In genomic region chr8:10153611-10154438, GRCm38 (mm10) we compare ENCODE assay signal across 8 mouse cellular contexts. TPM values are rescaled to one million over a fixed set of nuclear protein-coding genes. Genes with fewer than 3 reads are reported as not detected.
DNase-seq lines count a peak whose midpoint lies in the region; ATAC-seq and TF ChIP-seq lines count a peak whose summit lies in the region.

Gene Myo16, plus strand, starts transcription at chr8:10153911.

- H3K9ac ChIP-seq in heart, embryonic 11.5 days (ENCODE audit: low read depth, low read length) = peak within 1 kb of the TSS; percentile 69
- peak within 1 kb of the TSS; percentile 77 for H3K9ac ChIP-seq in forebrain, embryonic 14.5 days (ENCODE audit: low read length)

- peaks cover 31% of the 10 kb centered on the region for H3K27me3 ChIP-seq in heart, embryonic 11.5 days (ENCODE audit: control insufficient read depth, insufficient read depth, low read length)
- no peaks in the 10 kb centered on the region for H3K27me3 ChIP-seq in forebrain, embryonic 14.5 days (replicated peaks; ENCODE audit: control insufficient read depth, insufficient read depth, low read length)
- H3K27me3 ChIP-seq in midbrain, embryonic 10.5 days (ENCODE audit: low read depth, poor library complexity, severe bottlenecking) = peaks cover 35% of the 10 kb centered on the region

- peaks cover 2% of the 10 kb centered on the region; the same call in 1 of the 2 replicates for H3K4me1 ChIP-seq in heart, embryonic 11.5 days (ENCODE audit: control insufficient read depth, insufficient read depth, low read length)
- peaks cover 9% of the 10 kb centered on the region; the same call in 1 of the 2 replicates for H3K4me1 ChIP-seq in bone marrow macrophage, adult 2 months (ENCODE audit: control insufficient read depth, insufficient read depth, low read length)
- 0 out of 2 replicates have a peak, but pooled peaks cover 4% of the 10 kb centered on the region for H3K4me1 ChIP-seq in forebrain, embryonic 14.5 days (ENCODE audit: control insufficient read depth, insufficient read depth, low read length)
- H3K4me1 ChIP-seq in midbrain, embryonic 10.5 days = peaks cover 29% of the 10 kb centered on the region

- under 1% methylated on average over 61 of the region's 61 CpGs for WGBS in heart, embryonic 11.5 days (ENCODE audit: insufficient replicate concordance)
- under 1% methylated on average over 57 of the region's 61 CpGs for WGBS in forebrain, embryonic 14.5 days
- under 1% methylated on average over 58 of the region's 61 CpGs for WGBS in midbrain, embryonic 10.5 days

- TF ChIP-seq CTCF in bone marrow macrophage, adult 2 months (IDR thresholded peaks at IDR 0.05; ENCODE audit: low read depth, low read length) = no peak

- no peak for DNase-seq in heart, postnatal 36 days
- peak; percentile 75 for DNase-seq in forebrain, embryonic 14.5 days (ENCODE audit: low spot score)
- peak in 1 of 2 experiments; percentile 51 for DNase-seq in layer of hippocampus, postnatal 14 days (ENCODE audit: low spot score in 2 of 2)
- peak; percentile 70 for DNase-seq in midbrain, embryonic 10.5 days (ENCODE audit: low spot score)
- no peak for DNase-seq in ovary, adult 18-20 months (ENCODE audit: low spot score)

- H3K36me3 ChIP-seq in heart, embryonic 11.5 days (ENCODE audit: control insufficient read depth, insufficient read depth, low read length) = no peaks in the 10 kb centered on the region
- H3K36me3 ChIP-seq in forebrain, embryonic 14.5 days (ENCODE audit: control insufficient read depth, insufficient read depth, low read length) = no peaks in the 10 kb centered on the region
- no peaks in the 10 kb centered on the region for H3K36me3 ChIP-seq in midbrain, embryonic 10.5 days

- H3K9me3 ChIP-seq in heart, embryonic 11.5 days (replicated peaks; ENCODE audit: control insufficient read depth, low read length) = no peaks in the 10 kb centered on the region; the same call in 1 of the 2 replicates
- H3K9me3 ChIP-seq in forebrain, embryonic 14.5 days (replicated peaks; ENCODE audit: control insufficient read depth, low read length) = no peaks in the 10 kb centered on the region
- peaks cover 12% of the 10 kb centered on the region; the same call in 1 of the 2 replicates for H3K9me3 ChIP-seq in midbrain, embryonic 10.5 days (replicated peaks)

- H3K27ac ChIP-seq in heart, embryonic 11.5 days (ENCODE audit: low read depth, low read length) = no peak within 1 kb of the TSS
- H3K27ac ChIP-seq in bone marrow macrophage, adult 2 months (ENCODE audit: insufficient read depth, low read depth, low read length) = no peak within 1 kb of the TSS
- H3K27ac ChIP-seq in forebrain, embryonic 14.5 days (ENCODE audit: low read depth, low read length) = peak within 1 kb of the TSS; percentile 58
- peak within 1 kb of the TSS; percentile 91 for H3K27ac ChIP-seq in midbrain, embryonic 10.5 days (replicated peaks)

- no peak for TF ChIP-seq POLR2A in bone marrow macrophage, adult 2 months (IDR thresholded peaks at IDR 0.05; ENCODE audit: borderline replicate concordance, low read depth, low read length)

- peak within 1 kb of the TSS; percentile 96 for H3K4me2 ChIP-seq in heart, embryonic 11.5 days
- peak within 1 kb of the TSS; percentile 70 for H3K4me2 ChIP-seq in forebrain, embryonic 14.5 days (ENCODE audit: low read length)

- intact Hi-C loops in heart, postnatal 36 days (cut with DNase I) = no loop called here

- peak; percentile 46; the same call in 1 of the 2 replicates for ATAC-seq in heart, embryonic 11.5 days (replicated peaks; ENCODE audit: insufficient number of reproducible peaks, low FRiP score, low TSS enrichment)
- peak; percentile 90 for ATAC-seq in forebrain, embryonic 14.5 days
- ATAC-seq in activated CD4-positive, CD25-positive, alpha-beta regulatory T cell, adult 4 months = no peak

- H3K4me3 ChIP-seq in heart, embryonic 11.5 days (ENCODE audit: low read depth, low read length) = peak within 1 kb of the TSS; percentile 63
- peak within 1 kb of the TSS; percentile 68 for H3K4me3 ChIP-seq in bone marrow macrophage, adult 2 months (ENCODE audit: insufficient read depth, low read length)
- peak within 1 kb of the TSS; percentile 67 for H3K4me3 ChIP-seq in forebrain, embryonic 14.5 days (ENCODE audit: low read depth, low read length)
- peak within 1 kb of the TSS; percentile 73 for H3K4me3 ChIP-seq in midbrain, embryonic 10.5 days

RNA-seq across cellular contexts. Expression of gene Myo16, which starts in this region (rescaled TPM):
- 2.1 and 2.5 TPM in 2 replicates for polyA plus RNA-seq in heart, embryonic 11.5 days (2014; fragmentation: Nextera tagmentation; extraction: Ambion mirVana)
- 1 to 10 TPM; 2.4 to 3.2 TPM for total RNA-seq in heart, postnatal 36 days (2021)
- polyA plus RNA-seq in bone marrow macrophage, adult 2 months (2012; ENCODE audit: insufficient read depth, insufficient read length, missing spikeins) = not detected in 2 replicates
- polyA plus RNA-seq in forebrain, embryonic 14.5 days (2014; fragmentation: Nextera tagmentation; extraction: Ambion mirVana) = 2.0 and 5.4 TPM in 2 replicates
- 10 to 100 TPM; 50.5 to 51.3 TPM for total RNA-seq in layer of hippocampus, postnatal 14 days (2021)
- 2.5 and 3.1 TPM in 2 replicates for polyA plus RNA-seq in midbrain, embryonic 10.5 days (2016; fragmentation: Nextera tagmentation; extraction: Ambion mirVana)
- polyA plus RNA-seq in activated CD4-positive, CD25-positive, alpha-beta regulatory T cell, adult 4 months (2017; shearing (Covaris generic)) = not detected

Comparison
In these comparisons a context has a peak if more than half of its experiments do, and no peak if none do; other contexts are left out.
1. RNA of gene Myo16 (total RNA-seq): 50.5 to 51.3 TPM in layer of hippocampus, postnatal 14 days; 2.4 to 3.2 TPM in heart, postnatal 36 days; every median in the first group is over 10 times any median in the second.
2. H3K27ac ChIP-seq: peak in forebrain, embryonic 14.5 days (single experiment) and midbrain, embryonic 10.5 days (single experiment); none in heart, embryonic 11.5 days (single experiment) and bone marrow macrophage, adult 2 months (single experiment).
3. DNase-seq: peak in forebrain, embryonic 14.5 days (single experiment) and midbrain, embryonic 10.5 days (single experiment); none in heart, postnatal 36 days (0 of 2) and ovary, adult 18-20 months (single experiment).
4. Peak in every context shown above with its lines, with median percentiles within 50 percentile points of each other: H3K4me3 ChIP-seq.